Mouse (Mus musculus) adipose tissue, adult 10 weeks (tissue): ENCODE measurements around the gene Adad2. TPM values are rescaled to one million over a fixed set of nuclear protein-coding genes. Genes with fewer than 3 reads are reported as not detected.

Experiments used
- polyA plus RNA-seq: library from polyadenylated mRNA; stranded (reverse); fragments of 350-450 nt; fragmentation: Illumina TruSeq; extraction: RNeasy Lipid Tissue Mini Kit (QIAGEN cat#74804); gene quantifications from one replicate; pipeline ENCODE4 v1.2.3, GENCODE M21; 2014; ENCODE audit warnings: low read depth, low replicate concordance

Adad2 gene
- polyA plus RNA-seq = 0.41 TPM

DNA sequence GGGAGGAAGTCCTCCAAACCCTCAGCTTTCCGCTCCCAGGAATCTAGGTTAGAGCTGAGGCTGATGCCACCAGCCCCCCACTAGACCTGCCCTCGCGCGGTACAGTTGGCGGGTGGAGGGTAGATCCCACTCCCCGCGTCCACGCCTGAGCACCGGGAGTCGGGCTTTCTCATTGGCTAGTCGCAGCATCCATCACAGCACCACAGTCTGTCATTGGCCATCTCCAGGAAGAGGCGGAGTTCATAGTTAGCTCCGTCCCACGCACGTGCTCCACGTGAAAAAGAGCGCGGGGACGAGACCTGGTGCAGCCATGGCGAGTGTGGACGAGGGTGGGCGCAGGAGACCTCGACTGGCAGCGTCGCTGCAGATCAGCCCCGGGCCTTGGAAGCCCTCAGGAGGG is at the start of gene Adad2:
Gene Adad2 (plus strand): TSS at position 277 of the 400 bp plus-strand sequence.

DNA sequence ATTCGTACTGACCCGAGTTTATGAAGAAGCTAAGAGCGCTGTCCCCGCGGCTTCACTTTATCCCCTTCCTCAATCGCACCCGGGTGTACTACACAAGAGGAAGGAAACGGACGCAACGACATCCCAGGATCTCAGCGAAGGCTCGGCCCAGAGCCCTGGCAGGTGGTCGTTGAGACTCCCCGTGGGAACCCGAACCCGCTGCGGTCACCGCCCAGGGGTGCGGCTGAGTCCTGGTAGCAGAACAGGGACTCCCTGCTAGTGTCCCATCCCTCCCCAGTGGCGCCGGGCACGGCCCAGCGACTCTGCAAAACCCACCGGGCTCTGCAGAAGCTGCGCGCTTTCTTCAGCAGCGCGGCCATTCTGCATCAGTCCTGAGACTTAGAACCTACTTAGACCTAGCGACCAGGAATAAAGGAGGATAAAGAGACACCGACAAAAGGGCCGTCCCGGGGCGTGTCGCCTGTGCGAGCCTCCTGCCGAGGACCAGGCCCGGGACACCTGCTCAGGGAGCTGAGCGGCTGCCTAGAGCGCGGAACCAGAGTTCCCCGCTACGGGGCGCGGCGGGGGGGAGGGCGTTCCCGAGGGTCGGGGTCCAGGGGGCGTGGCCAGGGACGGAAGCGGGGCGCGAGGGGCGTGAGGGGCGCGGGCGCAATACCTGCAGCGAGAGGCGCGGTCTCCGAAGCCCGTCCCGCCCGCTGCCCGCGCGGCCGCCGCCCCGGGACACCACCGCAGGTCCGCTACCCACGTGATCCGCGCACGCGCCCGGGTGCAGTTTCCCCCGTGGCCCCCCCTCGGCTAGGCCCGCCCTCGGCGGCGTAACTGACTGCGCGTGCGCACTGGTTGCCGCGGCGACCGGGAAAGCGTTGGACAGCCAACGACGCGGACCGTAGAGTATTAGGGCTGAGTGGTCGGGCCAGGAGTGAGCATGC is 37.8 kb upstream of the Adad2 start, which contains the start of the genes Hsdl1 and Dnaaf1:
Gene Hsdl1 (minus strand): TSS at position 747 of the 929 bp plus-strand sequence.
Gene Dnaaf1 (plus strand): TSS at position 799 of the 929 bp plus-strand sequence.

DNA sequence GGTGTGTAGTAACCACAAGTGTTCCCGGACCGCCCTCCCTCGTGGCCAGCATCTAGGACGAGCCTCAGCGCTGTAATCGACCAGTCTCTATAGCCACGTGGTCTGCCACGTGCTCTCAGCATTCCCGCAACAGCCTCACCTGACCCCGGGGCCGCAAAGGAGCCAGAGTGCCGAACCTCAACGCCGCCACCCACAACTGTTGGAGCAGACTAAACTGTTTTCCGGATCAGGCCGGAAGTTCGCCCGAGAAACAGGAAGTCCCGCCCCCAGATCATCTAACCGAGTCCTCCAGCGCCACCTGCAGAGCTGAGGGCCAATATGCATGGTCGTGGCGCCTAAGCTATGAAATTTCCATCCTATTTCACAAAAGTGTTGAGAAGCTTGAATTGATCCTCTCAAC is 7.6 kb upstream of the Adad2 start, which contains the start of gene Taf1c:
Gene Taf1c (minus strand): TSS at position 227 of the 400 bp plus-strand sequence.

DNA sequence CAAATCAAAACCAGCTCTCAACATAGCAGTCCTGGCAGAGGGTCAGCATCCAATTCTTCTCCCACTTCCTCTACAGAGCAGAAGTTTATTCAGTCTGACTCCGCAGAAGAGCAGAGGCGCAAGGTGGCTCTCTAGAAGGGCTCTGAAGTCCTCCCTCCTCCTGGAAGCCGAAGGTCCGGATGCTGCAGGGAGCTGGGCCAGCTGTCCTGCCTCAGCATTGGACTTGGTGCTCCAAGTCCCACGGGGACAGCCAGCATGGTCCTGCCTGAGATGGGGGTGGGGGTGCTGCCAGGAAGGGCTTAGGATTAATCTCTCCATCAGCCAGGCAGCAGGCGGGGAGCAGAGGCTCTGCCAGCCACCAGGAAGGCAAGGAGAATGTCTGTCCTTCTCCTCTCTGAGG is 22.8 kb downstream of the Adad2 start, which contains the start of gene Kcng4:
Gene Kcng4 (minus strand): TSS at position 303 of the 400 bp plus-strand sequence.

Other genes starting within 250 kb of the Adad2 start
- gene Mlycd, start 217.9 kb upstream of the Adad2 start, polyA plus RNA-seq = 20.8 TPM
- 17.2 TPM for gene Osgin1, start 178.6 kb upstream of the Adad2 start, polyA plus RNA-seq
- gene Necab2, start 166.0 kb upstream of the Adad2 start, polyA plus RNA-seq = 1.3 TPM
- gene Slc38a8, start 111.0 kb upstream of the Adad2 start, polyA plus RNA-seq = 0.15 TPM
- gene Mbtps1, start 54.0 kb upstream of the Adad2 start, polyA plus RNA-seq = 84.9 TPM
- gene Hsdl1, start 37.6 kb upstream of the Adad2 start, polyA plus RNA-seq = 20.1 TPM
- 10.7 TPM for gene Dnaaf1, start 37.5 kb upstream of the Adad2 start, polyA plus RNA-seq
- gene Taf1c, start 7.5 kb upstream of the Adad2 start, polyA plus RNA-seq = 6.7 TPM
- gene Kcng4, start 22.9 kb downstream of the Adad2 start, polyA plus RNA-seq = 3.2 TPM
- 26.7 TPM for gene Wfdc1, start 53.6 kb downstream of the Adad2 start, polyA plus RNA-seq
- gene Atp2c2, start 87.3 kb downstream of the Adad2 start, polyA plus RNA-seq = 0.38 TPM
- gene Tldc1, start 165.7 kb downstream of the Adad2 start, polyA plus RNA-seq = 10.6 TPM
- 57.5 TPM for gene Cotl1, start 227.8 kb downstream of the Adad2 start, polyA plus RNA-seq
- 8.4 TPM for gene Klhl36, start 249.5 kb downstream of the Adad2 start, polyA plus RNA-seq